Mouse (Mus musculus) ES-E14 (cell line): Measurements from ENCODE around the gene Cyp2u1. TPM values are rescaled to one million over a fixed set of nuclear protein-coding genes. Genes with fewer than 3 reads are reported as not detected.

Experiments used
- DNase-seq: peaks from one replicate; pipeline ENCODE4 v3.0.0-alpha.2; 2013; ENCODE audit warnings: low read depth, low spot score
- H3K27ac ChIP-seq: 2 replicates; pipeline ENCODE4 v1.5.1; 2012; ENCODE audit warnings: low read depth, mild to moderate bottlenecking, low read length, moderate library complexity, mixed read lengths; ENCODE audit not compliant: poor library complexity, insufficient read depth, severe bottlenecking
- H3K36me3 ChIP-seq: 2 replicates; pipeline ENCODE4 v1.6.1; 2012; ENCODE audit warnings: mild to moderate bottlenecking, low read length, moderate library complexity, mixed read lengths; ENCODE audit not compliant: control insufficient read depth, poor library complexity, insufficient read depth, severe bottlenecking
- H3K4me1 ChIP-seq, 2 experiments: fragments of 150-350 bp in 1 of 2; sonication (generic) in 1 of 2; 2 replicates each; pipeline ENCODE4 v1.6.1; 2012; ENCODE audit warnings: low read length in 2 of 2, mild to moderate bottlenecking in 1 of 2, mixed read lengths in 1 of 2; ENCODE audit not compliant: control insufficient read depth in 2 of 2, insufficient read depth in 2 of 2, poor library complexity in 1 of 2
- H3K4me3 ChIP-seq, 2 experiments: fragments of 150-350 bp in 1 of 2; sonication (generic) in 1 of 2; 2 replicates each; pipeline ENCODE4 v1.5.1; 2012; ENCODE audit warnings: low read length in 2 of 2, low read depth in 1 of 2, mild to moderate bottlenecking in 1 of 2, mixed read lengths in 1 of 2; ENCODE audit not compliant: insufficient read depth in 1 of 2, poor library complexity in 1 of 2, severe bottlenecking in 1 of 2
- H3K9ac ChIP-seq: 2 replicates; pipeline ENCODE4 v1.6.1; 2012; ENCODE audit warnings: low read depth, mild to moderate bottlenecking, low read length, mixed read lengths; ENCODE audit not compliant: poor library complexity, insufficient read depth, severe bottlenecking
- H3K9me3 ChIP-seq: fragments of 150-350 bp; sonication (generic); 2 replicates; pipeline ENCODE4 v1.6.1; 2012; ENCODE audit warnings: low read depth, mild to moderate bottlenecking, low read length; ENCODE audit not compliant: control insufficient read depth, insufficient read depth
- CHD2 ChIP-seq: IDR thresholded peaks from 2 replicates; pipeline ENCODE4 v1.6.1; 2014; ENCODE audit warnings: mild to moderate bottlenecking, low read depth, low read length, inconsistent platforms
- HCFC1 ChIP-seq: IDR thresholded peaks from 2 replicates; pipeline ENCODE4 v1.6.1; 2012; ENCODE audit warnings: low read length, inconsistent platforms, borderline replicate concordance; ENCODE audit not compliant: insufficient read depth
- MAFK ChIP-seq: IDR thresholded peaks from 2 replicates; pipeline ENCODE4 v1.6.1; 2014; ENCODE audit warnings: mild to moderate bottlenecking, low read depth, low read length, inconsistent platforms; ENCODE audit not compliant: insufficient read depth
- ZC3H11A ChIP-seq: IDR thresholded peaks from 2 replicates; pipeline ENCODE4 v1.6.1; 2012; ENCODE audit warnings: low read depth, mild to moderate bottlenecking, inconsistent platforms, low read length, borderline replicate concordance
- ZNF384 ChIP-seq: IDR thresholded peaks from 2 replicates; pipeline ENCODE4 v1.6.1; 2012; ENCODE audit warnings: low read depth, low read length, inconsistent platforms
- in situ Hi-C, 2 experiments: fragments of 600-800 bp; cut with MboI; formaldehyde crosslinking; loops; one replicate each; pipeline ENCODE4 v1.15.1; 2025; ENCODE audit warnings: low sequenced_read_pairs in 2 of 2, inconsistent platforms in 1 of 2; ENCODE audit not compliant: unreplicated experiment in 2 of 2
- total RNA-seq: library from RNA; depleted of rRNA; stranded (reverse); fragments of 300-350 nt; gene quantifications from 2 replicates; pipeline ENCODE4 v1.2.3, GENCODE M21; 2012

Gene Cyp2u1
- total RNA-seq, 1 experiment, result 1.7 TPM

DNA sequence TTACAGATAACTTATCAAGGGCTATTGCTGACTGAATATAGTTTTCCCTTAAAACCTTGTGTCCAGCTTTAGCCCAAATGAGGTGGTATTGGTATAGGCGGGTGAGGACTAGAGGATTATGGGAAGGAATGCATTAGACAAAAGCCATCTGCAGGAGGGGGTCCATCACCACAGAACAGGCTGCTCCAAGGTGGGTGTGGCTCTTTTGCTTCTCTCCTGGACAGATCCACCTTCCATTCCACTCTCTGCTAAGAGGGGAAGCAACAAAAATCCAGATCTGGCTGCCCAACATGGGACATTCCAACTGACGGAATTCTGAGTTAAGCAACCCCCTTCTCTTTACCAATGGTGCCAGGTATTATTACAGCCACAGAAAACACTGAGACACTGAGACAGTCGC is 44.1 kb downstream of the Cyp2u1 start:
- peaks cover 0 to 4% of the 10 kb centered on the region in 2 experiments; a peak in 1 of 4 replicates for H3K4me1 ChIP-seq
- no peaks in the 10 kb centered on the region for H3K9me3 ChIP-seq
- H3K27ac ChIP-seq, result no peak overlapping the region
- no peak overlapping the region for H3K9ac ChIP-seq
- DNase-seq, result no peak
- peaks cover 2% of the 10 kb centered on the region; the same call in 1 of the 2 replicates for H3K36me3 ChIP-seq
- H3K4me3 ChIP-seq, result no peak overlapping the region
- TF ChIP-seq ZC3H11A (no peak), ZNF384 (no peak), MAFK (no peak), CHD2 (no peak), HCFC1 (no peak)
- in situ Hi-C loops, result no loop called here

DNA sequence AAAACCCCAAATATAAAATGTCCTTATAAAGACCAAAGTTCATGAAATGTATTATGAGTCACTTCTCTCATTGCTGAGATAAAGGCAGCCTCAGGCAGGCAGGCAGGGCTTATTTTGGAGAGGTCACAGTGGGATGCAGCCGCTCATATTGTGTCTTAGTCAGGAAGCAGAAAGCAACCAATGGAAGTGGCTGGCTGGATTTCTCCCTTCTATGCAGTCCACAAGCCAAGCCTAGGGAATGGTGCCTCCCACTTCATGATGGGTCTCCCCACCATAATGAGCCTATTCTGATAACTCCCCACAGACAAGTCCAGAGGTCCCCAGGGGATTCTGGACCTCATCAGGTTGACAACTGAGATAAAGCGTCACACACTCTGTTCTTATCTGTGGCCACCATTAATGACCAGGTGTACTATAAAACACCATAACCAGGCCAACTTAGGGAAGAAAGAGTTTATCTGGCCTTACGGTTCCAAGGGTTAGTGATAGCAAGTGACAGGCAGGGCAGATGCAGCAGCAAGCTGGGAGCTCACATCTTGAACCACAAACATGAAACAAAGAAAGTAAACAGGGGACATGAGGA is 47.5 kb downstream of the Cyp2u1 start:
- H3K9me3 ChIP-seq, result no peaks in the 10 kb centered on the region
- peaks cover 0 to 4% of the 10 kb centered on the region in 2 experiments; a peak in 1 of 4 replicates for H3K4me1 ChIP-seq
- no peak overlapping the region for H3K9ac ChIP-seq
- in situ Hi-C loops, result no loop called here
- TF ChIP-seq MAFK (no peak), HCFC1 (no peak), CHD2 (no peak), ZC3H11A (no peak), ZNF384 (no peak)
- peaks cover 1% of the 10 kb centered on the region; the same call in 1 of the 2 replicates for H3K36me3 ChIP-seq
- no peak overlapping the region for H3K4me3 ChIP-seq
- DNase-seq, result no peak
- no peak overlapping the region for H3K27ac ChIP-seq

DNA sequence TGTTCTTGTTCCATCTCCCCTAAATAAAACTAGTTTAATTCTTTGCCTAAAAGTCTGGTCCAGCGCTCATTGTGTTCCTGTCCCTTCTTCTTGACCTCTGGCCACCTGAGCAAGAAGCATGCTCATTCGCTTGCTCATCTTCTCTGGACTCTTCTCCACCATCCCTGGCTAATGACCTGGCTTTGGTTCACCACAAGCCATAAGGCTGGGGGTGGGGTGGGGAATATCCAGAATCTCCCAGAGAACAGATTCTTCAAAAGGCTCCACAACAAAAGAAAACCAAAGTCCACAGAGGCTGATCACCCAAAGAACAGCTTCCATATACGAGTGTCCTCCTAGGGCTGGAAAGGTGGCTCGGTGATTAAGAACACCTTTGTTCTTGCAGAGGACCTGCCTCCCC is 48.0 kb downstream of the Cyp2u1 start:
- H3K9ac ChIP-seq, result no peak overlapping the region
- peaks cover 0 to 4% of the 10 kb centered on the region in 2 experiments; a peak in 1 of 4 replicates for H3K4me1 ChIP-seq
- H3K27ac ChIP-seq, result no peak overlapping the region
- in situ Hi-C loops, result no loop called here
- TF ChIP-seq CHD2, result no peak
- no peak for TF ChIP-seq ZC3H11A
- no peak for TF ChIP-seq HCFC1
- peaks cover 1% of the 10 kb centered on the region; the same call in 1 of the 2 replicates for H3K36me3 ChIP-seq
- DNase-seq, result no peak
- no peaks in the 10 kb centered on the region for H3K9me3 ChIP-seq
- no peak overlapping the region for H3K4me3 ChIP-seq

DNA sequence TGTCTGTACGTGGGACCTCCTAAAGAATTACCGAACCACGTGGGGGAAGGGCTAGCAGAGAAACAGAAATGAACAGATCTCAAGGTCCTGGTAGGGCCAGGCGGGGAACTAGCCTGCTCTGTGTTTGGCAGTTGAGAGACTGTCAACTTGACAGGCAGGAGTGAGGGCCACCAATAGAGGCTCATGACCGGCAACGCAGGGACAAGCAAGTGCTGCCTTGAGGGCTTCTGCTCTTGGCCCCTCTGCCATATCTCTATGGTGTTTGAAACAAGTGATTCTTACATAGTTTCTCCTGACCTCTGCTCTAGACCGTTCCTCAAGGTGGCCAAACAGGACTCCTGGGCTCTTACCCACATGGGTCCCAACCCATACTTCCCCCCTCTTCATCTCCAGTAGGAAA is 51.4 kb downstream of the Cyp2u1 start:
- TF ChIP-seq CHD2 (no peak), ZC3H11A (no peak)
- peaks cover 5% of the 10 kb centered on the region; the same call in 1 of the 2 replicates for H3K36me3 ChIP-seq

DNA sequence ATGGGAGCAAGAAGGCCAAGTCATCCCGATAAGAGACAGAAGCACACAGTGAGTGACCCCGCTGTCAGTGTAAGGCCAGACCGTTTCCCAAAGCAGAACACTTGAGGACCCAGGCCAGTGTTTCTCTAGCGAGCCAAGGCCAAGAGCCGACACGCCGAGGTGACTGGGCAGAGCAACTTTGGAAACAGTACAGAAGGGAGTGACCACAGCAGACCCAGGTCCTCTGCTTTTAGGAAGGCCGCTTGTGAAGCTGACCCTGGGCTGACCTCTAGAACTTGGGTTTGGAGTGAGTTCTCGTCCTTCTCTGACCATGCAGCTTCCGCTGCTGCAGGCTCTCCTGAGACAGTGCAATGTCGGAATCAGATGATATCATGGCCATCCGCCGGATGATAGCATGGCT is 52.0 kb downstream of the Cyp2u1 start:
- in situ Hi-C loops, result no loop called here
- no peak overlapping the region for H3K27ac ChIP-seq
- no peak overlapping the region for H3K4me3 ChIP-seq
- DNase-seq, result no peak
- peaks cover 4 to 15% of the 10 kb centered on the region in 2 experiments for H3K4me1 ChIP-seq
- no peaks in the 10 kb centered on the region for H3K9me3 ChIP-seq
- TF ChIP-seq ZC3H11A, result no peak
- TF ChIP-seq CHD2, result no peak
- no peak for TF ChIP-seq ZNF384
- TF ChIP-seq MAFK, result no peak
- no peak for TF ChIP-seq HCFC1
- peaks cover 5% of the 10 kb centered on the region; the same call in 1 of the 2 replicates for H3K36me3 ChIP-seq
- no peak overlapping the region for H3K9ac ChIP-seq

More for the DNA sequence above, 51.4 kb downstream of the Cyp2u1 start:
- no peaks in the 10 kb centered on the region for H3K9me3 ChIP-seq
- in situ Hi-C loops, result no loop called here
- no peak for DNase-seq
- no peak overlapping the region for H3K9ac ChIP-seq
- H3K4me1 ChIP-seq, result peaks cover 3 to 9% of the 10 kb centered on the region in 2 experiments
- no peak overlapping the region for H3K27ac ChIP-seq
- no peak overlapping the region for H3K4me3 ChIP-seq
